Mouse (Mus musculus): ENCODE measurements around the gene Sncg.
"Not testable (repeated sequence)": the region's sequence is repeated elsewhere in the genome, so short reads cannot be mapped to it uniquely, and the experiment has no call there.

Sncg gene

DNA sequence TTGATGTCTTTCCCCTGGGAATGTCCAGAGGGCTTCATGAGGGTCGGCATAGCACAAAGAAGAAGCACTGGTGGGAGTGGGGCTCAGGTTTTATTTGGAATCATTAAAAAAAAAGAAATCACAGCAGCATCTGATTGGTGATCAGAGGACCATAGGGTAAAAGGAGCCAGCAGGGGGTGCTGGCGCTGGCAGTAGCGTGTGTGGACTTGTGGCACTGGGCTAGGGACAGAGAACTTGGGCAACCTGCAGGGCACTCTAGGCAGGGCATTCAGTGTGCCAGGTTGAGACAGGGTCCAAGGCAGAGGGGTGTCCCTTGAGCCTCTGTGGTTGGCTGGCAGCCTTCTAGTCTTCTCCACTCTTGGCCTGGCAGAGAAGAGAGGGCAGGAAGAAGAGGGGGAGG lies 4.4 kb downstream of the Sncg start:
- DNase-seq (ENCODE audit: low spot score) = no peak

DNA sequence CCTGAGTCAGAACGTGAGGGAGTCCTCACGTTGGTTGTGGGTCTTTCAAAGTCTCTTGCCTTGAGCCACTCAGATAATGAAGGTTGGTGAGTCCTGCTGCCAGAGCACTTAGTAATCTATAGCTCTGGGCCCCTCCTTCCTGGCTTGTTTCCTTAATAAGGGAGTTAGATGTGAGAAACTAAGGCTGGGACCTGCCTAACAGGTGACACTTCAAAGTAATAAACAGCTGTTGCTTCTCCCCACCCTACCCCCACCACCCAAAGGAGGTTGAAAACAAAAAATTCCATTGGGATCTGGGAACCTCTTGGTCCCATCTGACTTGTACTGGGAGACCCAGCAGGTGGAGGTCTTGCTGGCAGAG lies 9.5 kb downstream of the Sncg start:
- DNase-seq (ENCODE audit: low spot score) = no peak

DNA sequence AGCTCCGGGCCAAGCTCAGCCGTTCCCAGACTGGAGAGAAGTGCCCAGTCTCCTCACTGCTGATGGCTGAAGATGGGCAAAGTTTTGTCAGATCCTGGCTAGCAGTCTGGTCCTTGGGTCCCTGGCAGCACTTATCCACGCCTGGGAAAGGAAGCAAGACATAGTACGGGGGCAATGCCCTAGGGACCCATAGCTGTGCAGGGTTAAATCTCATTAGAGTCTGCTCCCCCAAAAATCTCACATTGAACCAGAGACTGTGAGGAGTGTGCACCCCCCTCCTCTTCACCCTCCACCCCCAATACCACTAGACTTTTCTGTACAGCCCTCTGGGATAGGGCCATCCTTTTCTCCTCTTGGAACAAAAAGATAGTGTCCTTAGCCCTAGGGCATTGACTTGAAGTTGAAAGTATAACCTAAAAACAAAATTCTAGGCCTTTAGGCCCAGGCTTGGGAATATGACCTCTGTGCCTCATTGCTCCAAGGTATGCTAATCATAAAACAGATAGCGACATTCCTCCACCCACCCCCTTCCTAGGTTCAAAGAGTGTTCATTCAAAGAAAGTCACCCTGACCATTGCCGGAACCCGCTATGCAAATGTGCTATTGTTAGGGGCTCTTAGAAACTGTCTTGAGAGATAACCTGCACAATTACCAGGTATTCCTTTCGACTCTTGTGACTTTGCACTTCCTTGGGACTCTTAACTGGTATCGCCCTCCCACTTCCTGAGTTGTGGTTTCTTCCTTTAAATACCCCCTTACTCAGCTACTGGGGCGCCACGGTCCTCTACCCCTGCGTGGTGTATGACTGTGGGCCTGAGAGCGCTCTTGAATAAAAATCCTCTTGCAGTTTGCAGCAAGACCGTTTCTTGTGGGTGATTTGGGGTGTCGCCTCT lies 10.1 kb downstream of the Sncg start:
- DNase-seq (ENCODE audit: low spot score) = not testable (repeated sequence)

DNA sequence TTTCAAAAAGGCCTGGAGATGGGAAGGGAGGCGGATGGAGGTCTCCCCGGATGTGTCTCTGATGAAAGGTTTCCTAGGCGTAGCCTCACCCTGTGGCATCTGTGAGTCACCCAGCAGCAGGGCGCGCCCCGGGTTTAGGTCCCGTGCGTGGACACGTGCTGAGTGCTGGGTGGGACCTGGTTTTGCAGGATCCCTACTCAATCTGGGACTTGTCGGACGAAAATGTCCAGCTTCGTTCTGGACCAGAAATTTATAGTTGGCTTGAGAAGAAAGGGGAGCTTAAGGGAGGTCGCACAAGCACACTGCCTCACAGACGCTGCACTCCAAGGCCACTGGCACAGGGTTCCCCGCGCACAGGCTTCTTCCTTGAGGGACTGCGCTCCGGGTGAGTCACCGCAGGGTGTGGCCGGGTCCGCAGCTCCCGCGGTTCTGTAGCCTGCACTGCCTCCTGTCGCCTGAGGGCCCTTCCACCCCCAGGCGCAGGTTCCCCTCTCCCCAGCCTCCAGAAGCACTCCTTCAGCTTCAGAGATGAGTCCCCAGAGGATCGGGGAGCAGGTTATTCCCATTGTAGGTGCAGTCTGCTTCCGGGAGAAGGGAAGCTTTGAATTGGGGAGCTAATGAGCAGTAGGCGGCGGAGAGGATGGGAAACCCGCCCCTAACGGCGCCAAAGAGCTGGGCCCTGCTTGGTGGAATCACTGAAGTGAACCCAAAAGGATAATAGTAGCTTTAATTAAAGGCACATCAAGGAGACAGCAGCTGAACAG lies 10.9 kb downstream of the Sncg start:
- no peak for DNase-seq (ENCODE audit: low spot score)

DNA sequence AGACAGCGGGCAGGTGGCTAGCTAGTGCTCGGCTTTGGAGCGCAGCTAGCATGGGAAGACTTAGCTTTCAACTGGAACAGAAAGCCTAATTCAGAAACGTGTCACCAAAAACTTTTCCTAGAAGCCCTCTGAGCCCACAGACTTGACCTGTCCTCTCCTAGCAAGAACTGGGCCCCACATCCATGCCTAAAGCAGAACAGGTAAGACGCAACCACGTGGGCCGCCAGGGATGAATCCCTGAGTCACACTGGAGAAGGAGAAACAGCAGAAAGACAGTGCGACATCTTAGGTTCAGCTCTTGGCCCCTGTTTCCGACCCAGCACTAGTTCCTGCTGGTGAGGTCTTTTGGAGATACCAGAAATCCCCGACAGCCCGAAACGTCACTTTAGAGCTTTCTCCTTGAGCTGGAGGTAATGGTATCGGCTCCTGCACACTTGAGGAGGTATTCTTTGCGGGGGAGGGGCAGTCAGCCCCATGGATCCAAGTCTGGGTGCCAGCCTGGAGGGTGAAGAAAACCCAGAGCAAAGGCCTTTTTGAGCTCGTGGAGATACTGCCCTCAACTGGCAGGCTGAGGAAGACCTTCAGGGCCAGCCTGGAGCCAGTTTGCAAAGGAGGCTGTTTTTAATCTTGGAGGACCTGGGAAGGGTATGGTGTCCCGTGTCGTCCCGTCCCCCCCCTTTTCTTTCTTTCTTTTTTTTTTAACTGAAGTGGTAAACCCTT lies 11.7 kb downstream of the Sncg start:
- no peak for DNase-seq (ENCODE audit: low spot score)

DNA sequence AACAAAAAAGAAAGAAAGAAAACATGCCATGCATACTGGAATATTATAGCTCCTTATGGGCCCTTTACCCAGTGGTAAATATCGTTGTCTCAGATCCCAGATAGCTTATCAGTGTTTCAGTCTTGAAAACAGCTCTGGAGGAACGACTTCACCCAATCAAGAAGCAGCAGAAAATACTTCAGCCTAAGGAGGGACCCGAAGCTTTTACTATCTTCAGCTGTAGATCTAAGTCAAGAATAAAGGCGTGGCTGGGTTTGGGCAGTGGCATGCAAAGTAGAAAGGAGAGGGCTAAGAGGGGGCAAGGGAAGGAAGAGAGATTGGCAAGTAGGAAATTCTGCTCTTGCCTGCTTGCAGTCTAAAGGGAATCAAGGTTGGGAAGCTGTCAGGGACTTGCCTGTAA lies 12.5 kb downstream of the Sncg start:
- no peak for DNase-seq (ENCODE audit: low spot score)

DNA sequence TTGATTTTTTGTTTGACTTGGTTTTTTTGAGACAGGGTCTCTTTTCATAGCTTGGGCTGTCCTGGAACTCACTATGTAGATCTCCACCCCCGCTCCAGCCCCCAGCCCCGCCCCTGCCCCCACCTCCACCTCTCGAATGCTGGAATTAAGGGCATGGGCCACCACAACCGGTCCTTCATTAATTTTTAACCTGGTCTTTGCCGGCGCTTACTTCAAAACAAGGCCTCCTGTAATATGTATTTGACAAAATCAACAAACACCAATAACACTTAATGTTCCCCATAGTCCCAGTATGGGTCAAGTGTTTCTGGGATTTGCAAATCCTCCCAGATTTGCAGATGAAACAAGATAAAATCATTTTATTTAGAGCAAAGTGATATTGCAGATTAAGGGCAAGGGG lies 14.3 kb downstream of the Sncg start:
- DNase-seq (ENCODE audit: low spot score) = no peak

DNA sequence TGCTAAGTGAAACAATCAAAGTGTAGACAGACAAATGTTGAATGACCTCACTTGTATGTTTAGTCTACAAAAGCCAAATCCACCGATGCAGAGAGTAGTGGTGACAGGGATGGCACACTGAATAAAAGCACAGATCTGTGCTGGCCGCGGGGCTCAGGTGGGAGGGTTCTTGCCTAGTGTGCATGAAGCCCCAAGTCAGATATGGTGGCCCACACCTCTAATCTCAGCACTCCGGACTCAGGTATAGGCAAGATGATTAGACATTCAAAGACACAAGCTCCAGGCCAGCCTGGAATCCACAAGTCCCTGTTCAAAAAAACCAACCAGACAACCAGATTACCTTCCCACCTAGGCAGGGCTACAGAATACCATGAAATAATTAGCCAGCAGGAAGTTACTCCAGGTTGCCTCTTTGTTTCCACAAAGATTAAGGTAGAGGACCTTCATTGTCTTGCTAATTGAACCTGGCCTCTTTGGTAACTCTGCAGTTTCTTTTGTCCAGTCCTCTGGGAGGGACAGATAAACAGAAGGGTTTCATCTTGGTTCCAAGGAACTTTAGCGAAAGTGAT lies 14.8 kb downstream of the Sncg start:
- no peak for DNase-seq (ENCODE audit: low spot score)

DNA sequence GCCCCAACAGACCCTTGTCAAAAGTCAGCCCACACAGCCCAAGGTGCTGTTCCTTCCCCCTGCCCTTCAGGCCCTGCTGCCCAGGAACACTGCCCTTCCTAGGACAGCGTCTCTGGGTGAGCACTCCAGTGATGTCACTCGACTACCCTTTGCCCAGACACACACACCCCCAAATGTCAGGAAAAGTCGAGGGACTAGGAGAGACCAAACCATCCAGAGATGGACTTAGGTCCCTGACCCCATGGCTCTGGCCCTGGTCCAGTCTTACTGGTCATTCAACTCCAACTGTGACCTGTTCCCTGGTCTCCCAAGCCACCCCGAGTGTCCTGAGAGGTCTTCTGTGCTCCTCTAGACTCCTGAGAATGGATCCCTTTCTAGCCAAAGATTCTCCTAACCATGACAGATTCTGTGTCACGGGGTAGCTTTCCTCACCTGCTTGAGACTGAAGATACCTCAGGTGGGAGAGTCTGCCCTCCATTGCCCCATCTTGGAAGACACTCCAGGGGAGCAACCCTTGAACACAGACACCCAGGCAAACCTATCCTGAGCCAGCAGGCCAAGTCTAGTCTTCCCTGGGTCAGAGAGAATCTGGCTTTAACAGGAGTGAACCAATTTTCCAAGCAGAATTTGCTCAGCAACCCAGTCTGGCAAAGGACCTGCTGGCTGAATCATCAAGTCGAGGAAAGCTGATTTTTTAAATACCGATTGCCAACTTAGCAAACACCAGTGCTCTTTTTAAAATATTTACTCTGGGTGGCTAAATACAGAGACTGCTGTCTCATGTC lies 16.7 kb downstream of the Sncg start:
- DNase-seq (ENCODE audit: low spot score) = no peak

DNA sequence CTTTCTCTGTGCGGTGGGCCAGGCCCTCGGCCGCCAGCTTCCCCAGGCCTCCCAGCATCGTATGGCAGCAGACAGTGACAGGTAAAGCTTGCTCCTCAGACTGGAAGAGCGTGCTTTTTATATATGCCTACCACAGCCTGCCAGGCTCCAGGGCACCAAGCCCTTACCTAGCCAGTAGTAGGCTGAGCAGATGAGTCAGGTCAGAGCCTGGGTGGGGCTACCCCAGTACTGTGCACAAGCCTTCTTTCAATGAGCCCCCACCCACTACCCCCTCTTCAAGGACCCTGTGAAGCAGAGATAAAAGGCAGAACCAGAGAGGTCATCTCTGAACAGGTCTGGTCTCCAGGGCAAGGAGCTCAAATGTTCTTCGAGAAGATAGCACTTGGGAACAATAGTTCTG lies 19.3 kb downstream of the Sncg start, which contains the start of gene Fam25c:
Fam25c (minus strand) TSS at position 133 of the 400 bp plus-strand sequence.
- DNase-seq (ENCODE audit: low spot score) = no peak

DNA sequence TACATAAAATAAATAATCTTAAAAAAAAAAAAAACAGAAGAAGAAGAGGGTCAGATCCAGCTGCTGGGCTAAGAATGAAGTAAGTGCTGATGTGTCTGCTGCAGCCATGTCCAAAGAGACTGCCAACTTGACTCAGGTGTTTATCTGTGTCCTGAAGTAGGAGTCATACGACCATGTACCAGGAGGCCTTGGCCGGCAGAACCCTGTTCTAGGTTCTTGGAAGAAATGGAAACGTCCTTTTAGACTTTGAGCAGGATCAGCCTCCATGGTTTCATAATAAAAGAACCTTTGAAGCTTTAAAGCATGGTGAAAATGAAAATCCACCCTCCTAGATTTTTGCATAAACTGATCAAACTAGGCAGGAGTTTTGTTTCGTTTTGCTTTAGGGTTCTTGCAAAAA lies 20.1 kb downstream of the Sncg start:
- DNase-seq (ENCODE audit: low spot score) = no peak

DNA sequence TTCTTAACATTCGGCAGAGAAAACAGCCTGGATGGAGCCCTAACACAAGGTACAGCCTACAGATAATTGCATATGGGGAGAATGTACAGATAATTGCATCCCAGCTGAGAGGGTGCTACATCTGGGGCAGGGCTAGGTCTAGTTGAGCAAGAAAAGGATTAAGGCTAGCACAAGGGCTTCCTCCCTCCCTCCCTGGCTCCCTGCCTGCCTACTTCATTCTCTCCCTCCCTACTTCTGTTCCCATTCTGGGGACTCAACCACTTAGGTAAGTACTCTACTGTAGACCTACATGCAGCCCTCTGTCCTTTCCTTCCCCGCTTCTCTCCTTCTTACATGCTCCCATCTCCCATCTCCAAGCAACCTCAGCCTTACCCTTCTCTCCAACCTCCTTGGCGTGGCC lies 21.3 kb downstream of the Sncg start:
- no peak for DNase-seq (ENCODE audit: low spot score)

DNA sequence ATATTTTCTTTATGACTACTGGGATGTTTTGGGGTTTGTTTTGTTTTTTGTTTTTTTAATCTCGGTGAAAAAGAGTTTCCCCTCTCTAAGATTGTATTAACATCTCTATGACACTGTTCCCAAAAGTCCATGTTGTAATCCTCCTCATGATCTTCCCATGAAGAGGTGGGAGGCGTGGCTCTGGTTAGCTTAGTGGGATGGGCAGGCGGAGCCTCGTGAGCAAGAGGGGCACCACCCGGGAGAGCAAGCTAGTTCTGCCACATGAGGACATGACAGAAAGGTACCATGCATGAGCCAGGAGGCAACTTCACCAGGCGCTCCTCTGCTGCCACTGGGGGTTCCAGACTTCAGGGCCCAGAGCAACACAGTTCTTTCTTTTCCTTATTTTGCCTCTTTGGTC lies 22.1 kb downstream of the Sncg start:
- no peak for DNase-seq (ENCODE audit: low spot score)

DNA sequence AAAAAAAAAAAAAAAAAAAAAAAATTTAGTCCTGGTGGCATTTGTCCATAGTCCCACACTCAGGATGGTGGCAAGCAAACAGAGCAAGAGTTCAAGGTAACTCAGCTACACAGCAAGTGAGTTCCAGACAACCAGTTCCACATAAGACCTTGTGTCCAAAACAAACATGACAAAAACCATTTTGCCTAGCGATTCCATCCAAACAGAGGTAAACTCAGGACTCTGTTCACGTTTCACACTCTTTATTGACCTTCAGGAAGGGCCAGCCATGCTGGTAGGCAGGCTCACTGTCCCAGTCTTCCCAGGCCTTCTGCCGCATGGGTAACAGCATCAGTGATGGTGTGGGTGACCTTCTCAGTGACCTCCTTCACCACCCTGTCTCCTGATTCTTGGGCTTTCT lies 22.9 kb downstream of the Sncg start:
- DNase-seq (ENCODE audit: low spot score) = no peak

DNA sequence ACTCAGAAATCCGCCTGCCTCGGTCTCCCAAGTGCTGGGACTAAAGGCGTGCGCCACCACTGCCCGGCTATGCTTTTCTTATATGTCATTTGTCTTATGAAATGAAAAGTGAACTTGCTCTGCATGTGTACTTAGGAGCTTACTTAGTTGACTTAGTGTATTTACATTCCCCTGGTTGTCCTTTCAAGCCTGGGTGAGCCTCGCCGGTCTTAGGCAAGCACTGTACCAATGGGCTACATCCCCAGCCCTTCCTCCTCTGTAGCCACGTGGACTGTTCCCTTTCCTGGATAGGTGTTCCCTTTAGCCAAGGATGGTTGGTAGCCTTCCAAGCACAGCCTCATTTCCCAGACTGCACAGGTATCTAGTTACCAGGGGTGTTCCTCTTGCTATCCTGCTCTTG lies 25.6 kb downstream of the Sncg start:
- no peak for DNase-seq (ENCODE audit: low spot score)

DNA sequence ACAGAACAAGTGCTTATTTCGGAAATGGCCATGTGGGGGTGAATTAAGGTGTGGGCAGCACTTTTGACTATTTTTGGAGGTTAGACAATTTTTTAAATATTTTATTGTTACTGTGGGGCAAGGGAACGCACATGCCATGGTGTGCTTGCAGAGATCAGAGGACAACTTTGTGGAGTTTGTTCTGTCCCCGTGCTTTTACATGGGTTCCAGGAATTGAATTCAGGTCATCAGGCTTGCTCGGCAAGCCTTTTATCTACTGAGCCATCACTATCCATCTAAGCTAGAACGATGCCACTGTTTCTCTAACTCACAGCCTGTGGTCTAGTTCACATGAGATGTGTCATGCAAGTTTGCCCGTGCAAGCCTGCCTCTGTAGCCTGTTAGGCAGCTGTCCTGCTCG lies 26.3 kb downstream of the Sncg start:
- no peak for DNase-seq (ENCODE audit: low spot score)

DNA sequence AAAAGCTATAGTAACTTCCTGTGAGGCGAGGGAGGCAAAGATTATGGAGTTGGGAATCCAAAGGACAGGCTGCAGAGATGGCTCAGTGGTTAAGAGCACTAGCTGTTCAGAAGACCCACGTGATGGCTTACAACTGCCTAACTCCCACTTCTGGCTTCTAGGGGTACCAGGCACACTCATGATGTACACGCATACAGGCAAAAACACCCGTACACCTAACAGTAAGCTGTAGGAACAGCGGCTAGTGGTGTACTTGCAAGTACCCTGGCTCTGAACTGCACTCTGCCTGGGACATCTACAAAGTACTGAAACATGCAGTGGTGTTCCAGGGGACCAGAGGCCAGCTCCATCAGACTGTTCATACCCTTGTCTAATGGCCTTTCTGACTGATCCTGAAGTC lies 27.5 kb downstream of the Sncg start:
- DNase-seq (ENCODE audit: low spot score) = no peak

DNA sequence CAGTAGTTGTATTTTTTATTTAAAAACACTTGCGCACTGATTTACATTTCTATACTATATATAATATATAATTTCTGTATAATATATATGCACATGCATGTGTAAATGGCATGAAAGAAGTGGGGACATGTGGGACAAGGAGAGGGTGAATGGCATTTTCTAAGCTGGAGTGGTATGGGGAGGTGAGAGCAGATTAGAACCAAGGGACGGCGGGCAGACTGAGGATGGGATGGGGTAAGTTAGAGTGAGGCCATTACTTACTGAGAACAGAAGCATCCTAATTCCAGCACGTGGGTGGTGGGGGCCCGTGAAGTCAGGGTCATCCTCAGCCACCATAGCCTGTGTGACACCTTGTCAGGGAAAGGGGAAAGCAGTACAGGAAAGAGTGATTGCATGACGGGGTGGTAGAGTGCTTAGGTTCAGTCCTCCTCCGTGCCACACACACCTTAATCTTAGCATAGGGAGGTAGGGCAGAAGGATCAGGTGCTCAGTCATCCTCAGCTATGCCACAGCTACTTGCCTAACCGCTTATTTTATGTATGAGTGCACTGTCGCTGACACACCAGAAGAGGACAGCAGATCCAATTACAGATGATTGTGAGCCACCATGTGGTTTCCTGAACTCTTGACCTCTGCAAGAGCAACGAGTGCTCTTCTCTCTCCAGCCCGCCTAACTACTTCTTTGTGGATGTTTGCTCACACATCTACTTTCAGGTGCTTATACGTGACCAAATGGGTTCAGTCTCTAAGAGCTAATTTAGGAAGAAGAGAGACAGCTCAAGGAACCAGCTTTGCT lies 28.6 kb downstream of the Sncg start:
- no peak for DNase-seq (ENCODE audit: low spot score)

DNA sequence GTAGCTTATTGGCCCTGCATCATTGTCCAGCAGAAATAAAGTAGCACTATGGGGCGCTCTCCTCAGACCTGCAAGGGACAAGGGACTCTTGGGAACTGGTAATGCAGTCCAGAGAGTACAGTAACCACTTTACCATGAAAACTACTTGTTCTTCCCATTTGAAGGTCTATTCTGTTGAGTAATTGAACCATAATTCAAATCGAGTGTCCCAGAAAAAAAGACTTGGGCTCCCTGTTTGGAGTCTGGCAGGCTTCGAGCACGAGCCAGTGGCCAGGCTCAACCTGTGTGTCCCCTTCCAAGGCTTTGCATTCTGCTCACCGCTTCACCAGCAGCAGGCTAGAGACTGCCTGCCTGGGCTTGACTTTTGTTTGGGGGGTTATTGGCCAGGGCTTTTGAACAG lies 30.2 kb downstream of the Sncg start:
- DNase-seq (ENCODE audit: low spot score) = no peak

DNA sequence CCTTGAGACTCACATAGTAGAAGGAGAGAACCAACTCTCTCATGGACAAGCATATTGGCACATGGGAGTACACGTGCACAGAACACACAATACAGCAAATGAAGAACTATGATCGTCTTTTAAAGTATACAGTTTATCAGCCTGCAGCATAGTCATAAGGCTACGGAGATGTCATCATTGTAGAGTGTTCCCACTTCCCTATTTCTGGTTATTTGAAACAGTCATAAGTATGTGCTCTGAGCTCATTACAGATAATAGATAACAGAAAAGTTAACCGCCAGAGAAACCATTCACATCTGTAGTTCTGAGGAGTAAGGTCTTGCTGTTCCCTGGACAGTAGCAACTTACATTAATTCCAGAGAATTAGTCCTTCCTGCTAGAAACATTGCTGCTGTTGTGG lies 31.5 kb downstream of the Sncg start:
- no peak for DNase-seq (ENCODE audit: low spot score)

DNA sequence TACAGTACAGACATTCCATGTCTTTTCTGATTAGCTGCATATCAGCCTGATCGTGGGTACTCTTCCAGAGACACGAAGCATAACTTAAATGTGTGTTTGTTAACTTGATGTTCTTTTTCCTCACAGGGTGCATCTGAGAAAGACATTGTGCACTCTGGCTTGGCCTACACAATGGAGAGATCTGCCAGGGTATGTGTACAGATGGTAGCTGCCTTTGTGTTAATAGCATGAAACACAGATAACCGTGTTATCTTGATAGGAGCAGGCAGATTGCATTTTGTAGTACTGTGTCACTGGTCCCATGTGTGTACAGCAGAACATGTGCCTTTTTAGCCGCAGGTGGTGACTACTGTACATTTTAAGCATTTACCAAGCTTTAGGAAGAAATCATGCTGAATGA lies 32.6 kb downstream of the Sncg start:
- no peak for DNase-seq (ENCODE audit: low spot score)

Measured in layer of hippocampus, adult 9-10 months (tissue).